Mouse (Mus musculus) B cell, adult 2 months (primary cell): Measurements from ENCODE around the gene Ptpn7.
"Not testable (repeated sequence)": the region's sequence is repeated elsewhere in the genome, so short reads cannot be mapped to it uniquely, and the experiment has no call there.

ENCODE experiments used
- DNase-seq, 2 experiments: peaks; one replicate each; pipeline ENCODE4 v3.0.0; 2022

Ptpn7 gene

DNA sequence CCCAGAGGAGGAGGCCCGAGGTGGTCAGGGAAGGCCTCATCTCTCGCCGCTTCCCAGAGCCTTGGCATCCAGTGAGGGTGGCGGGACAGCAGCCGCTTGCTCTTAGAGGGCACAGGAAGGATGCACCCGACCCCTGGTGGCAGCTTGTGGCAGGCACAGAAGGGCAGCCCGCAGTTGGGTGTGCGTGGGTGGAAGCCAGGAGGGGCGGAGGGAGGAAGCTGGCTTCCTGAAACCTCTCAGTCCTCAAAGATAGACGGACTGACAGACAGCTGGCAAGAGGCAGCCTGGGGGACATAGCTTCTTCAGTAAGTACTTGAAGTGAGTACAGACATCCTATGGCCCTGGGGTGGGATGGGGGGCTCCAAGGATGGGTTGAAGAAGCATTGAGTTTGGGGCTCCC, at the start of gene Ptpn7:
Gene Ptpn7 (plus strand): TSS at position 228 of the 400 bp plus-strand sequence.
- DNase-seq, result peak; percentile 94 to 95

DNA sequence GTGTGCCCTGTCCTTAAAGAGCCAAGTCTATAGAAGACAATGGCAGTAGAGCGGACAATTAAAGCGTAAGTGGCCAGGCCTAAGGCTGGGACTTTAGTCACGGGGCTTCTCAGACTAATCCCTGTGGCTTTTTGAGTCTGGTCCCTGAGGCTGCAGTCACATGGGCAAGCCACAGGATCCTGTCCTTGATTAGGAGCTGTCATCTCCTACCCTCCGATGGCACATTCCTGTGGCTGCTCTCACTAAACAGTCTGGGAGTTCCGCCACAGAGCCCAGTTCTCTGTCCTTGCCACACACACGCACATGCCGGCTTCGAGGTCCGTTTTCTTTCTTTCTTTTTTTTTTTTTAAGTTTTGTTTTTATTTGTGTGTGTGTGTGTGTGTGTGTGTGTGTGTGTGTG, 49.0 kb upstream of the Ptpn7 start:
- no peak for DNase-seq

DNA sequence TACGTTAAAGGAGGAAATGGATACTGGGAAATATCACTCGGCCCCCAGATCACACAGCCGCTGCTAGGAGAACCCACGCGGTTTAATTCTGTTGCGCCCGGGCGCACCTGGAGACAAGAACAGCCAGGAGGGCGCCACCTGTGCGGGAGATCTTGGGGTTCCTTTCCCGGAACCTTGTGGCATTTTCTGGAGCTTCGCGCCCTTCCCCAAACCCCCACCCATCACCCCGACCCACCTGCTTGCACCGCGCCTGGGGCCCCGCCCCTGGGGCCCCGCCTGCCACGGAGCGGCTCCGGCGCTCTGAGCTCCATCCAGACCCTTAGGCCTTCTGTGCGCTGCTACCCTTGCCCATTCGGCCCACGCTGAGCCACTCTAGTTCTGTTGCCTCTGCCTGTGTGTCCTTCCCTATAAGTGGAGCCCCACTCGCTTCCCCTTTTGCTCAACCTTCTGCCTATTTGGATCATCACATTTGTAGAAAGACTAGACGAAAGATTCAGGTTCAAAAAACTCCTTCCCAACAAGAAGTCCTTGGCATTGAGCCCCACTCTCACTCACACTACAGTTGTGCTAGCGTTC, 47.1 kb upstream of the Ptpn7 start:
- DNase-seq, result no peak

DNA sequence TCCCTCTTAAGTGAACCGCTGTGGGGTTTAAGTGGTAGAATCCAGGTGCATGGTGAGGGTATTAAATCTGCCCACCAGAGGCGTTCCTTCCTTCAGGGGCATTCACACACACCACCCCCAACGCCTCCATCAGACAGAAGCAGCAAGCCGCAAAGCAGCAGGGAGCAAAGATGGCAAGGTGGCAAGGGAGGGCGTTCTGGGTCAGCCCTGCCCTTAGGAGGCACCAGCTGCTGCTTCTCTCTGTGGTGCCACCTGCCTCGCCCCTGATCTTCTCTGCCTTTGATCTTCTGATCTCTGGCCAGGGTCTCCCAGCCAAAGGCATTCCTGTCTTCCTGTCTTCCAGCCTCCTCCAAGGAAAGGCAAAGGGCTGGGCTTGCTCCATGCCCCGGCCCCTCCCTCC, 46.5 kb upstream of the Ptpn7 start:
- DNase-seq, result no peak

DNA sequence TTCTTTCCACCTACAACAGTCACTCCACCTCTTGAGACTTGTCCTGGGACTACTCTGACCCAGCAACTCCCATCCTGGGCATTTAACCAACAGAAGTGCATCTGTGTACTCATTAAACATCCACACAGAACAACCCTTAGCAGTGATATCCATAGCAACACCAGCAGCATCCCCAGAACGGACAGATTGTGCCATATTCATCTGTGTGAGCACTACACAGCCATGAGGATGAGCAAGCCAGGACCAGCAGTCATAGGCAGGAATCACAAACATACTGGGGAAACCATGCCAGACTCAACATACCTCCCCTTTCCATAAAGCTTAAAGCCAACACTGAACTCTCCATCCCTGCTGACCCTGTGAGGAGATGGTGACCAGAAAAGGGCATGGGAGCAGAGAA, 45.1 kb upstream of the Ptpn7 start:
- DNase-seq, result no peak

DNA sequence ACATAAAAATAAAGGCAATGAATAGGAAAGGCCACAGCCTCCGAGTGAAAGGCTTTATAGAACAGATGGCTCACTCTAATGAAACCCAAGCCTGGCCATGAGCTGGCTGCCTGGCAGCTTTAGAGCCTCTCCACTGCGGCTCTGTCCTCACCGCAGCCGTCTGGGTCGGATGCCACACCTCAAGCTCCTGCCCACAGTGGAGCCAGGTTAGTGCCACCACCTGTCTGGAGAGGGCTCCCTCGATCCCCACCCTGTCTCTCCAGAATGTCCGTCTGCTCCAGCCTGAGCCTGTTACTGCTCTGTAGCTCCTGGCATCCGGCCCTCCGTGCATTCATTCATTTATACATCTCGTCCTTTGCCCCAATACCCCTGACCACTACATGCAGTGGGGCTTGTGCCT, 42.9 kb upstream of the Ptpn7 start:
- no peak for DNase-seq

DNA sequence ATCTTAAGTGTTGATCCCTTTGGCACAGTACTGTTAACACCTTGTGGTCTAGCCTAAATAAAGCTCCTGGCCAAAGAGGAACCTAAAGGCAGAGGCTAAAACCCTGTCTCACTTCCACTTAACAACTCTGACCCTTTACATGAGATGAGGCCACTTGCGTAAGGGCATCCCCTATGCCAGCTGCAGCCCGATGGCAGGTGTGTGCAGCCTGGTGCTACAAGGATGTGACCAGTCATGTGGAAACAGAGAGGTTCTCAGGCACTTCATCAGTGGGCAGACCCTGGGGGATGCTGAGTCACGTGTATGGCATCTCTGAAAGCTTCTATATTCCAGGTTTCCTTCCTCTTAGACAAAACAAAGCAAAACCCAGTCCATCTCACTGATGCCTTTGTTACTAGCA, 41.6 kb upstream of the Ptpn7 start:
- peak; percentile 31 to 35 for DNase-seq

DNA sequence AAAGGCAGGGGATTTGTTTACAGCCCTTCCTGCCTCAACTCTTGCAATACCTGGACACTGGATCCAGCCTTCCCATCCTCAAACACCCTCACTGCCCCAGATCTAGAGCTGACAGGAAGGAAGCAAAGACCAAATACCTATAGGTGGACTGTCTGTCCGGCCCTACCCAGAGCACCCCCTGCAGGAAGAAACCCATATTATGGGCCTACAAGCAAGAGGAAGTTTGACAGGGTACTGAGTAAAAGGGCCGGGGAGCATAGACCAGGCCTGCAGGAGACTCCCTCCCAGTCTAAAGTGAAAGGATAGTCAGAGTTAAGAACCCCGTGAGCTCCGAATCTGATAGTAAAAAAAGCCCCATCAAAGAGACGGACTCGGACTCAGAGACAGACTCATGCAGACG, 37.8 kb upstream of the Ptpn7 start:
- peak; percentile 49 to 57 for DNase-seq

DNA sequence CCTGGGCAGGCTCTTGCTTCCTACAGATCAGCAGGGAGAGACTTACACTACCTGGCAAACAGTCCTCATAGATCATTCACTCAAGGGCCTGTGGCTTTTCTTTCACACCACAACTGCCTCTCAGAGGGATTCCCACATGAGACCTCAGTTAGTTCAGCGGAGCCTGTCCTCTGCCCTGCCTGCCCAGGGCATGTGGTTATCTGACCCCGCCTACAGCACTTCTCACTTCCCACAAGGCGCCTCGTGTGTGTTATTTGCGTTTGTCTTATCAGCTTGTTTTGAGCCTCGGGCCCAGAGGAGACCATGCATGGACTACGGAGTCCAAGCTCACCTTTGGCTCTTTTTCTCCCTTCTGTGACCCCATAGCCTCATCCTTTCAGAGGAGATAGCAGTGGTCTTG, 37.3 kb upstream of the Ptpn7 start:
- peak; percentile 61 to 65 for DNase-seq

DNA sequence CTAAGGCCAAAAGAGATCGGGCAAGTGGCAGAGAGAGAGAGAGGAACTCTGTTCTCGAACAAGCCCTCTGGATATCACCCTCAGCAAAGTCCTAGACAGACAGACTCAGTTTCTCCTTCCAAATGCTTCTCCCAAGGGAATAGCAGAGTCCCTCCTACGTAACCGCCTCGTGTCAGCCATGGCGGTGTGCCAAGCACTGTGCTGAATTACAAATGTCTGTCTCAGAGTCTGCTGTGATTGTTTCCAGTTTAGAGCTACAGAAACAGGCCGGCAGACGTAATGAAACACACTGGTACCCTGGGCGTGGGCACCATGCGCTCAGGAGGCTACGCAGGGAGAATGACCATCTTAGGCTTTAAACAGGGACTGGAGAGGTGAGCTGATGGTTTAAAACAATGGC, 36.2 kb upstream of the Ptpn7 start:
- no peak for DNase-seq

DNA sequence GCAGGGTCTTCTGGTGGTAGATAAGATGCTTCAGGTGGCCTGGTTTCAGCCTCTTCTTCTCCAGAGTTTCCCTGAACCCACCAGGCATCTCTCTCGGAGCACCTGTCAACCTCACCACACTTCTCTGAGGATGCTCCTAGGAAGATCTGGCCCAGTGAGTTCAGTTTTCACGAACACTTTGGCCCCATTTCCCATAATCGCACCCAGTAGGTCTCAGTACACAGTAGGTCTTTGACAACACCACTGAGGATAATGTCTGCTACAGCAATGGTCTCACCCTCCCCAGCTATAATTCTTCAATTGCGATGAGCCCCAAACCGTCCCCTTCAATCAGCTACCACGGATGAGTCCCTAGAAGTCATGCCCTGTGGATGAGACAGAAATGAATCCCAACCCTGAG, 35.1 kb upstream of the Ptpn7 start:
- DNase-seq, result no peak

DNA sequence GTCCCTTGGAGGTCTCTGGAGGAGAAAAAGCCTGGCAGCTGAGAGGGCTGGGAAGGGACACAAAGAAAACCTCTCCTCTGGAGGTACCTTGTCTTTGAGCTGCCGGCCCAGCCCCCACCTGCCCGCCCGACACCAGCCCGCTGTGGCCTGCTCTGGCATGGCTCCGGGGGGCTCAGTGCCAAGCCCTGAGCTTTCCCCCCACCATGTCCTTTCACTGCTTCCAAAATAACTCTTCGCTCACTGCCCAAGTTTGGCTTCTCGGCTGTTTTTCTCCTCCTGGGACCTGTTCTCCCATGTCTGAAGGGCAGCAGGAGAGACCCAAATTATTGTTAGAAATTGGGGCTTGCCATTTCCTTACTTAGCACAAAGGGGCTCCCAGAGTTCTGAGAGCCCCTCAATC, 34.1 kb upstream of the Ptpn7 start:
- no peak for DNase-seq

DNA sequence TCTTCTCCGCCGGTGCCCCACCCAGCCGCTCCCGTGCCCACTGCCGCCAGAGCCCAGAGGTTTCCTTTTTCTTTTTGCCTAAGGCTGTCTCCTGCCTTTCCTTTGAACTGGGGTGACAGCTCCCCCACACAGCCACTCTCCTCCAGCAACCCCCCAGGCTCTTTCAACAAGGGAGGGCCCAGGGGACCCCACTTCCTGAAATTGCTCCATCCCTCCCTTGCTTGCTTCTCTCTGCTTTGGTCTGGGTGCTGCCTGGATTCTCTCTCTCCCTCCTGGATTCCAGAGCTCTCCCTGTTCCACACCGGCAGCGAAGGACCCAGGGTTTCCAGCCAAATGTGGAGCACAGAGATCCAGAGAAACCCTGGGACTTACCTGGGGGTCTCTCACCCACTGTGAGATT, 32.1 kb upstream of the Ptpn7 start:
- DNase-seq, result no peak

DNA sequence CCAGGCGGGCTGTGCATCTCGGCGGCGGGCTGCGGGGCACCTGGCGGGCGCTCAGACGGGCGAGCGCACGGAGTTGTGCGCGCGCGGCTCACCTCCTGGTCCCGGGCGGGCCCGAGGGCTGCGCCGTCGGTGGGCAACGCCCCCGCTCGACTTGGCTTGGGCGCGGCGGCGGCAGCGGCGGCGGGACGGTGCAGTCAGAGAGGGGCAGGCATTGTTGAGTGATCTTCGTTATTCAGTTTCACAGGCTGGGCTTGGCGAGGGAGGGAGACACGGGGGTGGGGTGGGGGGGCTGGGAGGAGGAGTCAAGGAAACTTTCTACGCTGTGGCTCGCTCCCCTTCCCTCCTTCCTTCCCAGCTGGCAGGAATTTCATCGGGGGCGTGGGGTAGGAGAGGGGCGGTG, 27.4 kb upstream of the Ptpn7 start, which contains the start of gene Lgr6:
Gene Lgr6 (minus strand): TSS at position 153 of the 400 bp plus-strand sequence.
- DNase-seq, result peak in 1 of 2 experiments; percentile 30

DNA sequence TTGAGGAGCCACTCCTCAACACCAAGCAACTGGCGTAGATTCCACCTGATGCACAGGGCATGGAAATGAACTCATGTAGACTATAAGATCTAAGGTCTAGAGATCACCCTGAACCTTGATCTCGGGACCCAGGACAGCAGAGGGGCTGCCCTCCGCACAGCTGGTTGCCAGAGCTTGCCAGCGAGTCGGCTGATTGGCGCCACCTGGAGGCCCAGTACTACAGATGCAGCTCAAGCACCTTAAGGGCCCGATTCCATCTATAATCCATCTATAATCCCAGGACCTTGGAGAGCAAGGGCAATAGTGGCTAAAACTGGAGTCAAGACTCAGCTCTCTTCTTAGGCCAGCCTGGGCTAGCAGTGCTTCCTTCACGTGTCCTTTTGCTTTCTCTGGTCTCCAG, 26.5 kb upstream of the Ptpn7 start:
- peak; percentile 82 to 83 for DNase-seq

DNA sequence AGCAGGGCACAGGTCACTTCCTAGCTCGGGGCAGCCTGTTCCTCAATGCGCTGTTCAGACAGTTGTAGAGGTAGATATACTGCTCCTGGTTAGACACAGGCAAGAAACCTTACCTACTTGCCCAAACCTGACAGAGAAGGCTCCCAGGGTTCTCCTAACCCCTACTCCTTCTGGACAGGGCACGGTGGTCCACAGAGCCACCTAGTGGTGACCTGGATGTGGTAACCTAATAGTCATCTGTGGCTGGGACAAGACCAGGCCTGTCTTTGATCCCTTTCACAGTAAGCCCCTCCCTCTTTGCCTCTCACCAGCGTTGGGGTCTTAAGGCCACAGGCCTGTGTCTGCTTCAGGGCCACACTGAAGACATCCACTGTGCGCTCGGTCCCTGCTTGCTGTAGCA, 23.9 kb upstream of the Ptpn7 start:
- DNase-seq, result peak; percentile 58

DNA sequence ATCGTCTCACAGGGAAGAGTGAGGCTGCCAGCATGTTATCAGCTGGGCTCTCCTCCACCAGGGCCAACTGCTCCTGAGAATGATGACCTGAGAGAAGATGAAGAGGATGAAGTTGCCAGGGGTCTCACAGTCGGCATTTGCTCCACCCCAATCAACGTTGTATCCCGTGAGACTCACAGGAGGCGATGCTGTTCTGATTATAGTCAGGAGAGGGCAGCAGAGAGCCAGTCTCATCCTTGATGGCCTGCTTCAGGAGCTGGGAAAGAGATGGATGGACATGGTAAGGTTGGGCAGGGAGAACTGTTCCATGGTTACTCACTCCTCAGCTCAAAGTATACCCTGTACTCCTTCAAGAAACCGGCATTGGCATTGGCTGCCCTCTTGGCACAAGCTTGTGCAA, 22.4 kb upstream of the Ptpn7 start:
- DNase-seq, result peak; percentile 66 to 68

DNA sequence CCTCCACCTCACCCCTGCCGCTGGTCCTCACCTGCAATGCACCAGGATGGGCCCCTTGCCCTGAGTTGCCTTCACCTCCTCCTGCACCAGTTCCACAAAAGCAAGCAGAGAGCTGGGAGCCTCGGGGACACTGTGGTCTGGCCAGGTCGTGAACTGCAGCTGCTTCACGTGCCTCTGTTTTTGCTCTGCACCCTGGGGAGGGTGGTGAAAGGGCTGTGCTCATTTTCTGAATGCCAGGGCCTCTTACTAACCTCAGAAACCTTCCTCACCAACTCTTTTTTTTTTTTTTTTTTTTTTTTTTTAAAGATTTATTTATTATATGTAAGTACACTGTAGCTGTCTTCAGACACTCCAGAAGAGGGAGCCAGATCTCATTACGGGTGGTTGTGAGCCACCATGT, 21.2 kb upstream of the Ptpn7 start:
- DNase-seq, result not testable (repeated sequence)

DNA sequence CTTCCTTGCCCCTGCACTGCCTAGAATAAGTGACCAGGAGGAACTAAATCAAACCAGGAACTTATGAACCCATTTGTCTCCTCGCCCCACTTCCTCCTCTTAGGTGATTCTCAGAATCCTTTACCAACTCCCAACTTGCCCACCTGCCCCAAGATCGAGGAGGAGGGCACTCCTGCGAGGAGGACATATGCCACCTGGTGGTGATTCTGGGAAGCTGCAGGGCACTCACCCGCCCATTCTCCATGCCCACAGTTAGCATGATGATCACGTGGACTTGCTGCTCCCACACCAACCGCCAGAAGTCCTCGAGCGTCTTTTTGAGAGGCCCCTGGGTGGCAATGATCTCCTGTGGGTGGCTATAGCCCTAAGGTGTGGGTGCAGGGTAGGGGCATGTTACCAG, 19.8 kb upstream of the Ptpn7 start:
- peak; percentile 70 to 75 for DNase-seq

DNA sequence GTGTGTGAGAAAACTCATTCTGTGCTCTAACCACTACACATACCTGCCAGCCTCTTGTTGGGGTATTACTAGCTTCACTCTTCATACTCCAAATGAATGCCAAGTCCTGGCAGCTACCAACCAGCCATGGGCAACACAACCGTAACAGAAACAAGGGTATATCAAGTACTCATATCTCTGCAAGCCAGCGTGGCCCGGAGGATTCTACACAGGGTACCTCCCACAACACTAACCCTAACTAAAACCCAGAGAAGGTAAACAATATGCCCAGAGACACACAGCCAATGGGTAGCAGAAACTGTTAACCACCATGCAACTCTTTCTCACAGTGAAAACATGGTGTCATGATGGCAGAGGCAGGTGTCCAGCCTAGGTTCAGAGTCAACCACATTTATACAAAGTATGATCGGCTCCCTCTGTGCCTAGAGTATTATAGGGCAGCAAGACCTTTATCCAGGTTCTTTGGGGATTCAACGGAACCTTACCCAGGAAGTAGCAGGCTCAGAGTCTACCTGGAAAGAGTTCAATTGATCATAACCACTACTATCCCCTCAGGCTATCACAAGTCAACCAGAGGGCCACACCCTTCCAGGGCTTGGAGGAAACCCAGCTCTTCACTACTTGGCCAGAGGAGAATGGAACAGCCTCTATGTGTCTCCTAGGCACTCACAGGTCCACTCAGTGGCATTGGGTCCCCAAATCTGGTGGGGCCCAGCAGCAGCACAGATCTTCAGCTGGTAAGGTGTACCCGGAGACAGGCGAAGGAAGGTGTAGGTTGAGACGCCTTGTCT, 7.7 kb upstream of the Ptpn7 start:
- DNase-seq, result no peak

DNA sequence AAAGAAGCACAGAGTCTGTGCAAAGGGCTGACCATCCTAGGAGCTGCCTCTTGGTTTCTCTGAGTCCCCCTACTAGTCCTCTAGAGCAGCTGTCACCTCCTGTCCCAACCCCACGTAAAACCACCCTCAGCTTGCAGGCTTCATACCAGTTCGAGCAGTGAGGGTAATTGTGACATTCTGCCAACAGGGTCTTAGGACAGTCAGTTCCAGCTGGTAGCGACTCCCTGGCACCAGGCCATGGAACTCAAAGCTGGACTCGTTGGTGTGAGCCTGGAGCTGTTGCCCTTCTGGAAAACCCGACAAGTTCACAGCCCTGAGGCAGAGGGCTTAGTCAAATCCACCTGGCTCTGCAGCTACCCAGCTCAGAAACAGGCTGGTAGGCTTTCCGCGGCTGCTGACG, 6.5 kb upstream of the Ptpn7 start:
- DNase-seq, result no peak

DNA sequence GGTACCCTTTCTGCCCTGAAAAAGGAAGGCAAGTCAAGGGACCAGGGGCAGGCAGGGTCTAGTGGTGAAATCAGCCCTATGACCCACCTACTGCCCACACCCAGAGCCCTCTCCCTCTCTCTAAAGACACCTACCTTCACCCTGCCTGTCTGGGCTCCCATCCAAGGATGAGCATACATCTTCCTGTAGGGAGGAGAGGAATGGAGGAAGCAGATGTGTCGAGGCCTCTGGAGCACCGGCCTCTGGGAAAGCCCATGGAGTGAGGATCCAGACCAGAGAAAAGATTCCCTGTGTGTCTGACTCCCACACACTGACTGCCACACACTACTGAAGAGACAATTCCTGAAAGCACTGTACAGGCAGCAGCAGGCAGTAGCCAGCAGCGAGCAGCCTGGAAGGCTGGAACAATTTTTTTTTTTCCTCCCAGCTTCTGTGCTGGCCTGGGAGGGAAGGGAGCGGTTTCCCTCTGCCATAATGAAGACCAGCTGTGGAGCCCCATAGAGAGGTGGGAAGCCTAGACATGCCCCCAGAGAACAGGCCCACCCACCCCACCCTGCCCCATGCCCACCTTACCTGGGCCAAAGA, 6.0 kb upstream of the Ptpn7 start:
- DNase-seq, result no peak

DNA sequence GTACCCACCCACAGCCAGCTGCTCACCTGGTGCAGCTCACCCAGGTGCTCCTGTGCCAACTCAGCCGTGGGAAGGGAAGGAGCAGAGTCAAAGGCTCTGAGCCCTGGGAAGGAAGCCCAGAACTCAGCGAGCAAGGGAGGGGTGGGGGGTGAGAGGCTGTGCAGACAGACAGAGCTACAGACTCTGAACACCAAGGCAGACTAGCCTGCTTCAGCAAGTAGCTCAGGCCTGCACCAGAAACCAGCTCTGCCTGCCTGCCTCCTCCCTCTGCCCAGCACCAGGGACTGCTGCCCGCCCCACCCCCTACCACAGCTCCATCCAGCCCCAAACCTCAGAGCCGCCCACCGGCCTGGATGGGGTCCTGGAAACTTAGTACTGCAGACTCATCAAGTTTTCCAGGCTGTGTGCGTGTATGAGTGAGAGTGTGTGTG, 4.5 kb upstream of the Ptpn7 start:
- no peak for DNase-seq

DNA sequence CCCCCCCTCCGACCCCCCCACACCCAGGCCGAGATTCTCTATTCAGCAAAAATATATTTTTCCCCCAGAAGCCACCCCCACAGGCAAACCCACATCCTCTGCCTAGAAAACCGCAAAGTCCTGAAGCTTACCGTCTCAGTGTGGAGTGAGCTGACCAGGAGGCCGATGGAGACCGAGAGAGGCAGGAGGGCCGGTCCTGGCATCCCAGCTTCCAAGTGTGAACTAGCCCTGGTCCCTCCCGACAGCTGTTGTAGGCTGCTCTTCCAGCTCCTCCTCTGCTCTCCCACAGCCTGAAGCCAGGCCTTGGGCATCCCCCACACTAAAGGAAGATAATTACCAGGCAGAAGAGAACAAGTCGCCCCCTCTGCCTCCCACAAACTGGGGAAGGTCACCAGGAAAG, 3.5 kb upstream of the Ptpn7 start:
- DNase-seq, result no peak
